Mouse (Mus musculus) small intestine, adult 2 months (tissue): Measurements from ENCODE around the gene Rab19. TPM values are rescaled to one million over a fixed set of nuclear protein-coding genes. Genes with fewer than 3 reads are reported as not detected.
A peak's percentile ranks its signal among the peaks of the same experiment; 100 is the strongest.

ENCODE experiments used
- H3K27ac ChIP-seq: fragments of 200-500 bp; 2 replicates; pipeline ENCODE4 v1.5.1; 2012; ENCODE audit warnings: low read depth, low read length, control low read depth, inconsistent platforms; ENCODE audit not compliant: insufficient read depth
- H3K27me3 ChIP-seq: fragments of 200-500 bp; 2 replicates; pipeline ENCODE4 v1.6.1; 2012; ENCODE audit warnings: mild to moderate bottlenecking, moderate library complexity, low read length, inconsistent platforms; ENCODE audit not compliant: control insufficient read depth, insufficient read depth
- H3K36me3 ChIP-seq: fragments of 200-500 bp; 2 replicates; pipeline ENCODE4 v1.6.1; 2012; ENCODE audit warnings: mild to moderate bottlenecking, low read length, control low read depth, inconsistent platforms; ENCODE audit not compliant: control insufficient read depth, insufficient read depth
- H3K4me1 ChIP-seq: fragments of 200-500 bp; 2 replicates; pipeline ENCODE4 v1.6.1; 2012; ENCODE audit warnings: low read length, inconsistent platforms, mixed read lengths; ENCODE audit not compliant: control insufficient read depth, insufficient read depth, insufficient read length
- H3K4me3 ChIP-seq: fragments of 200-500 bp; 2 replicates; pipeline ENCODE4 v1.5.1; 2012; ENCODE audit warnings: low read depth, mild to moderate bottlenecking, control low read depth, inconsistent platforms, low read length, moderate library complexity
- CTCF ChIP-seq: fragments of 200-500 bp; IDR thresholded peaks from 2 replicates; pipeline ENCODE4 v1.5.1; 2012; ENCODE audit warnings: low read depth, mild to moderate bottlenecking, control low read depth, inconsistent platforms, low read length, moderate library complexity, mixed read lengths; ENCODE audit not compliant: insufficient replicate concordance, insufficient read length; ENCODE audit errors: extremely low read depth
- POLR2A ChIP-seq: fragments of 200-500 bp; IDR thresholded peaks from 2 replicates; pipeline ENCODE4 v1.6.1; 2012; ENCODE audit warnings: low read depth, mild to moderate bottlenecking, control low read depth, inconsistent platforms, low read length, moderate library complexity
- WGBS: fragments of 180-500 bp; shearing (Covaris S2); methylation state at CpG from one replicate; pipeline ENCODE4 v1.1.7; 2018; 5-methylcytosine and 5-hydroxymethylcytosine counted together
- polyA plus RNA-seq: library from polyadenylated mRNA; depleted of rRNA; stranded (reverse); fragments of >200 nt; gene quantifications from 2 replicates; pipeline ENCODE4 v1.2.3, GENCODE M21; 2012; rRNA removed

Rab19 gene
- polyA plus RNA-seq: 1.9 and 8.3 TPM in 2 replicates

DNA sequence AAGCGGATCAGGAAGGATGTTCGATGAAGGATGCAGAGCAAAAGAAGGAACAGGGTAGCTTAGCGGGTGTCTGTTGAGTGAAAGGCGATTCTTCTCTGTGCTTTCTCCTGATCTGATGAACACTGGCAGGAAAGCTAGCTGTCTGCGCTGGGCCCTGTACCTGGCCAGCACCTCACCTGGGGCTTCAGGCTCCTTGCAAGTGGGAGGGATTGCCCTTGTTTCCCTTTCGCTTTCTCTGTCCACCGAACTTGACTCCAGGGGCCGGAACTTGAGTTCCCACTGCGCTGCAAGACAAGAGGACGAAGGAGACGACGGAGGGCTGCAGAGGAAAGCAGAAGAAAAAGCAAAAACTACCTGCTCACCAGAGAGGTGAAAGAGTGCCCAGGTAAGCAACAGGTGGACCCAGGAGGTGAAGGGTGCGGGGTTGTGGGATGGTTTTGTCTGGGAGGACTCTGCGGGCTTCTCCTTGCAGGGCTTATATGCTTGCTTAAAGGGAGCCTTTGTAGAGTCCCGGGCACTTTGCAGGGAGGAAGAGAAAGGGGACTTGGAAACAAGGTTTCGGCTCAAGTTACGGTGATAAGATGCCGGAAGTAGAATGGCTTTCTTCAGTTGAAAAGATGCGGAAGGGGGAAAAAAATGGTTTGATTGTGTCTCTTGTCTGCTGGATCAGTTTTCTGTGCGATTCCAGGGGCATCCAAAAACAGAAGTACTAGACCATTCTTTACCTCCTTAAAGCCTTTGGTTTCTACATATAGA lies at the start of gene Rab19:
Rab19 (plus strand) TSS at position 51 of the 756 bp plus-strand sequence.
- Histone ChIP-seq H3K27me3 (no peaks in the 10 kb centered on the region), H3K4me1 (peaks cover 2% of the 10 kb centered on the region; the same call in 1 of the 2 replicates), H3K36me3 (peaks cover 9% of the 10 kb centered on the region; the same call in 1 of the 2 replicates), H3K4me3 (peak within 1 kb of the TSS; percentile 78), H3K27ac (peak within 1 kb of the TSS; percentile 80)
- no peak for TF ChIP-seq CTCF
- TF ChIP-seq POLR2A: peak; percentile 53; the same call in 1 of the 2 replicates
- 2% methylated on average over 20 of the region's 20 CpGs for WGBS

GRCm38 (mm10) chr6:39331998-39332700 lies 48.8 kb upstream of the Rab19 start:
- TF ChIP-seq POLR2A (no peak), CTCF (no peak)
- Histone ChIP-seq H3K4me3 (no peak overlapping the region), H3K4me1 (peaks cover 14% of the 10 kb centered on the region), H3K27me3 (no peaks in the 10 kb centered on the region), H3K36me3 (peaks cover 18% of the 10 kb centered on the region), H3K27ac (peak overlapping the region; percentile 34)
- 54% methylated on average over 7 of the region's 7 CpGs for WGBS

DNA sequence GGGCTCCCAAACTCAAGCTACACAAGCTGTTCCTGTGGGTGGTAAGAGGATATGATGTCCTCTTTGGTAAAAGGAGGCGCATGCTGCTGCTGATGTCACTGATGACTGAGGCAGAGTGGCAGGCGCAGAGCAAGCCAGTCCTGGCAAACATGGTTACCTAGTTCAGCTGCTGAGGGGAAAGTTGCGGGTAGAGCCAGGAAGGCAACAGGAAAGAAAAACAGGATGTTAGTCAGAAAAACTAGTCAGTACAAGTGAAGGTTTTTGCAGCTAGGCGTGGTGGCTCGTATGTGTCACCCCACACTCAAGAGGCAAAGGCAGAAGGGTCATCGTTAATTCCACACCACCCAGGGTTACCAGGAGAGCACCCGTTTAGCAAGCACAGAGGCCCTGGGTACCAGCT lies 46.8 kb upstream of the Rab19 start:
- Histone ChIP-seq H3K27ac (no peak overlapping the region), H3K4me1 (peaks cover 14% of the 10 kb centered on the region), H3K27me3 (no peaks in the 10 kb centered on the region), H3K4me3 (no peak overlapping the region), H3K36me3 (peaks cover 25% of the 10 kb centered on the region)
- WGBS: 82% methylated on average over 7 of the region's 7 CpGs
- TF ChIP-seq POLR2A (no peak), CTCF (no peak)

DNA sequence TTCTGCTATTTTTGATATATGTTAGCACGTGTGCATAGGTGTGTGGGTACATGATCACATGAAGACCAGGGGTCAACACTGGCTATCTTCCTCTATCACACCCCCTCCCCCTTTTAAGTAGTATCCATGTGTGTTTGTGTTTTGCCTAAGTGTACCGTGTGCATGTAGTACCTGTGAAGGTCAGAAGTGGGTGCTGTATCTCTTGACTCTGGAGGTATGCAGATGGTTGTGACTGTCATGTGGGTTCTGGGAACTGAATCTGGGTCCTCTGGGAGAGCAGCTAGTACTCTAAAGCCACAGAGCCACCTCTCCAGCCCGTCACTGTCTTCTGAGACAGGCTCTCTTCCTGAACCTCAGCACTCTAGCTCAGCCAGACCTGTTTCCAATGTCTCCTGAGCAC lies 46.1 kb upstream of the Rab19 start:
- H3K4me1 ChIP-seq: peaks cover 14% of the 10 kb centered on the region
- H3K36me3 ChIP-seq: peaks cover 25% of the 10 kb centered on the region
- no peaks in the 10 kb centered on the region for H3K27me3 ChIP-seq
- TF ChIP-seq POLR2A: no peak
- no peak for TF ChIP-seq CTCF
- no peak overlapping the region for H3K4me3 ChIP-seq
- no peak overlapping the region for H3K27ac ChIP-seq
- 92% methylated on average over 3 of the region's 3 CpGs for WGBS

- no peaks in the 10 kb centered on the region for H3K27me3 ChIP-seq
- 94% methylated on average over 8 of the region's 8 CpGs for WGBS
- TF ChIP-seq CTCF: no peak
- no peak for TF ChIP-seq POLR2A
- no peaks in the 10 kb centered on the region; the same call in none of the 2 replicates for H3K4me1 ChIP-seq
- no peak overlapping the region for H3K27ac ChIP-seq
- H3K4me3 ChIP-seq: no peak overlapping the region
- H3K36me3 ChIP-seq: peaks cover 29% of the 10 kb centered on the region
These were observed 42.6 kb upstream of the Rab19 start for GRCm38 (mm10) chr6:39338359-39338758.

- WGBS: 10% methylated on average over 2 of the region's 2 CpGs
- no peak overlapping the region for H3K4me3 ChIP-seq
- H3K27me3 ChIP-seq: no peaks in the 10 kb centered on the region
- no peaks in the 10 kb centered on the region; the same call in none of the 2 replicates for H3K4me1 ChIP-seq
- H3K27ac ChIP-seq: peak overlapping the region; percentile 55
- peaks cover 34% of the 10 kb centered on the region for H3K36me3 ChIP-seq
- TF ChIP-seq POLR2A: no peak
- no peak for TF ChIP-seq CTCF
These were observed 39.2 kb upstream of the Rab19 start for GRCm38 (mm10) chr6:39341798-39342197.

GRCm38 (mm10) chr6:39344020-39344419 lies 37.0 kb upstream of the Rab19 start:
- peaks cover 40% of the 10 kb centered on the region for H3K36me3 ChIP-seq
- TF ChIP-seq CTCF: peak; percentile 94
- TF ChIP-seq POLR2A: no peak
- H3K4me1 ChIP-seq: no peaks in the 10 kb centered on the region; the same call in none of the 2 replicates
- no peak overlapping the region for H3K4me3 ChIP-seq
- 14% methylated on average over 12 of the region's 12 CpGs for WGBS
- no peaks in the 10 kb centered on the region for H3K27me3 ChIP-seq
- no peak overlapping the region for H3K27ac ChIP-seq
